Mouse (Mus musculus): ENCODE data around the gene Sipa1l2. TPM values are rescaled to one million over a fixed set of nuclear protein-coding genes. Genes with fewer than 3 reads are reported as not detected.

The Sipa1l2 gene
- total RNA-seq, 2 experiments from 2014 or later, result 70.1 to 72.6 TPM

GRCm38 (mm10) chr8:125460602-125461001 lies 109.0 kb downstream of the Sipa1l2 start:
- no peak for DNase-seq

- DNase-seq, result no peak
Observed at GRCm38 (mm10) chr8:125449048-125449447, 120.6 kb downstream of the Sipa1l2 start.

GRCm38 (mm10) chr8:125447543-125447942 lies 122.1 kb downstream of the Sipa1l2 start:
- DNase-seq, result no peak

GRCm38 (mm10) chr8:125446236-125446635 lies 123.4 kb downstream of the Sipa1l2 start:
- no peak for DNase-seq

- peak; percentile 88 for DNase-seq
Observed at GRCm38 (mm10) chr8:125445225-125445609, 124.4 kb downstream of the Sipa1l2 start.

- DNase-seq, result peak; percentile 48
Observed at GRCm38 (mm10) chr8:125444457-125445224, 125.0 kb downstream of the Sipa1l2 start.

GRCm38 (mm10) chr8:125435320-125436100 lies 134.1 kb downstream of the Sipa1l2 start:
- DNase-seq, result no peak

GRCm38 (mm10) chr8:125434151-125434550 lies 135.5 kb downstream of the Sipa1l2 start:
- DNase-seq, result no peak

GRCm38 (mm10) chr8:125431321-125431720 lies 138.3 kb downstream of the Sipa1l2 start:
- DNase-seq, result peak; percentile 68

GRCm38 (mm10) chr8:125430796-125431195 lies 138.8 kb downstream of the Sipa1l2 start:
- no peak for DNase-seq

GRCm38 (mm10) chr8:125428979-125429690 lies 140.5 kb downstream of the Sipa1l2 start:
- no peak for DNase-seq

- DNase-seq, result peak; percentile 23
Observed at GRCm38 (mm10) chr8:125423861-125424260, 145.7 kb downstream of the Sipa1l2 start.

- DNase-seq, result no peak
Observed at GRCm38 (mm10) chr8:125419202-125419830, 150.3 kb downstream of the Sipa1l2 start.

GRCm38 (mm10) chr8:125416146-125416545 lies 153.5 kb downstream of the Sipa1l2 start:
- no peak for DNase-seq

- no peak for DNase-seq
Observed at GRCm38 (mm10) chr8:125414651-125415050, 155.0 kb downstream of the Sipa1l2 start.

GRCm38 (mm10) chr8:125413001-125413909 lies 156.4 kb downstream of the Sipa1l2 start:
- DNase-seq, result no peak

GRCm38 (mm10) chr8:125410646-125411045 lies 159.0 kb downstream of the Sipa1l2 start:
- DNase-seq, result no peak

GRCm38 (mm10) chr8:125407672-125408071 lies 161.9 kb downstream of the Sipa1l2 start:
- no peak for DNase-seq

GRCm38 (mm10) chr8:125406453-125406852 lies 163.2 kb downstream of the Sipa1l2 start:
- DNase-seq, result no peak

- no peak for DNase-seq
Observed at GRCm38 (mm10) chr8:125401350-125401749, 168.3 kb downstream of the Sipa1l2 start.

GRCm38 (mm10) chr8:125397981-125398380 lies 171.6 kb downstream of the Sipa1l2 start:
- no peak for DNase-seq
